Mouse (Mus musculus) embryonic facial prominence, embryonic 10.5 days (tissue): Measurements from ENCODE around the gene Fnip1. TPM values are rescaled to one million over a fixed set of nuclear protein-coding genes. Genes with fewer than 3 reads are reported as not detected.

ENCODE experiments used
- DNase-seq: peaks from one replicate; pipeline ENCODE4 v3.0.0-alpha.2; 2017; ENCODE audit warnings: low spot score
- H3K27ac ChIP-seq: fragments of 300-500 bp; sonication (generic); replicated peaks from 2 replicates; pipeline ENCODE4 v1.5.1; 2016; ENCODE audit warnings: mild to moderate bottlenecking
- H3K27me3 ChIP-seq: fragments of 300-500 bp; sonication (generic); replicated peaks from 2 replicates; pipeline ENCODE4 v1.6.1; 2016; ENCODE audit warnings: low read depth, mild to moderate bottlenecking; ENCODE audit not compliant: poor library complexity, severe bottlenecking
- H3K36me3 ChIP-seq: fragments of 300-500 bp; sonication (generic); replicated peaks from 2 replicates; pipeline ENCODE4 v1.6.1; 2016; ENCODE audit warnings: mild to moderate bottlenecking, moderate library complexity
- H3K4me1 ChIP-seq: fragments of 300-500 bp; sonication (generic); 2 replicates; pipeline ENCODE4 v1.6.1; 2016
- H3K4me3 ChIP-seq: fragments of 300-500 bp; sonication (generic); 2 replicates; pipeline ENCODE4 v1.5.1; 2016; ENCODE audit warnings: mild to moderate bottlenecking, moderate library complexity
- H3K9me3 ChIP-seq: fragments of 300-500 bp; sonication (generic); 2 replicates; pipeline ENCODE4 v1.6.1; 2016; ENCODE audit warnings: mild to moderate bottlenecking
- WGBS: fragments of 180-500 bp; shearing (Covaris S2); methylation state at CpG from one replicate; pipeline ENCODE4 v1.1.7; 2016; 5-methylcytosine and 5-hydroxymethylcytosine counted together
- polyA plus RNA-seq: library from polyadenylated mRNA; unstranded; fragments of >200 nt; fragmentation: Nextera tagmentation; extraction: Ambion mirVana; gene quantifications from 2 replicates; pipeline ENCODE4 v1.2.1, GENCODE M21; 2016

The Fnip1 gene
- polyA plus RNA-seq, 1 experiment from 2014 or later: 7.8 TPM

DNA sequence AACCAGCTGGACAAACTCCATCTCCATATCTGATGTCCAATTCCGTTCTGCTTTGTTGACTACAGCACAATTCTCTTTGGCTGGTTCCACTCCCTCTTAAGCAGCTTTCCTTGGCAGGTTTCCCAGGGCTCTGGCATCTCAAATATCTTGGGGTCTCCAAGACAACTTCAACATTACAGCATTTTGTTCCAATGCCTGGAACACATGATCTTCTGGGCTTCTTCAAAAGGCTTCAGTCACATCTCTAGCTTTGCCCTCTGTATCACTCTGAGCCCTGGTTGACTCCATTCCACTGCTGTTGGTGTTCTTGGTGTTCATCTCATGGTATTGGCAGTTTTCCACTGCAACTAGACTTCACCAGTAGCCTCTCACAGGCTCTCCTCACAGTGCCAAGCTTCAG is 92.4 kb downstream of the Fnip1 start:
- no peaks in the 10 kb centered on the region for H3K36me3 ChIP-seq
- H3K27me3 ChIP-seq: no peaks in the 10 kb centered on the region
- 96% methylated on average over 1 of the region's 1 CpGs for WGBS
- H3K9me3 ChIP-seq: no peaks in the 10 kb centered on the region
- no peaks in the 10 kb centered on the region; the same call in 1 of the 2 replicates for H3K4me1 ChIP-seq
- DNase-seq: no peak
- no peak overlapping the region for H3K27ac ChIP-seq
- H3K4me3 ChIP-seq: no peak overlapping the region

DNA sequence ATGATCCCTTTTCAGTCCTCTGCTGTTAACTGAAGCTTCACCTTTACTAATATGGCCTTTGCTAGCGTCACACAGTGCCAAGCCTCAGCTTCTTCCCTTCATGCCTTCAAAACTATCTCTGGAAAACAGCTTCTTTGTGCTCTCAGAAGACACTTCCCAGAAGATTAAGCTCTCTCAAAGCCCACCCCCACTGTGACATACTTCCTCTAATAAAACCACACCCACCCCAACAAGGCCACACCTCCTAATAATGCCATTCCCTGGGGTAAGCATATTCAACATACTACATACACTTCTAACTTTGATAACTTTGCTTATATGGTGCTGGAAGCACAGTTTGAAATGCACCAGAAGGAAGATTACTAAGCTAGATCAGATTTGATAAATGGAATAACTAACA is 92.9 kb downstream of the Fnip1 start:
- 91% methylated on average over 1 of the region's 1 CpGs for WGBS
- DNase-seq: no peak
- H3K4me1 ChIP-seq: no peaks in the 10 kb centered on the region; the same call in 1 of the 2 replicates
- no peaks in the 10 kb centered on the region for H3K27me3 ChIP-seq
- H3K27ac ChIP-seq: no peak overlapping the region
- H3K4me3 ChIP-seq: no peak overlapping the region
- no peaks in the 10 kb centered on the region for H3K9me3 ChIP-seq
- H3K36me3 ChIP-seq: no peaks in the 10 kb centered on the region

DNA sequence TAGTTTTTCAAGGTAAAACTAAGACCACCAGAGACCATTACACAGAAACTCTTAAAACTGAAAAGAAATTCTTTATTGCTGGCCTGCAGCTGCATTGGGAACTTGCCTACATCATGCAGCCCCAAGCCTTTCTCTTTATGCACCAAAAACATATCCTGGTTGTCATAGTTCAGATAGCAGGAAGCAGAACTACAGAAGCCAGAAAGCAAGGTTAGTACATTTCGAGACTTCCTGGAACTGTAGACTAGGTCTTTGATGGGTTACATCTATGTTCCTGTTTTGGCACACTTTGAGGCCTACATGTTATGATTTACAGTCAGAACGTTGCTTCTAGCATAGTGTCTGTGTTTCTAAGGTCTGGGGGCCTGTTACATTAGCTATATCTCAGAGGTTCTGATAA is 95.8 kb downstream of the Fnip1 start:
- no peak for DNase-seq
- Histone ChIP-seq H3K4me3 (no peak overlapping the region), H3K27me3 (no peaks in the 10 kb centered on the region), H3K27ac (no peak overlapping the region), H3K36me3 (no peaks in the 10 kb centered on the region), H3K4me1 (peaks cover 5% of the 10 kb centered on the region), H3K9me3 (no peaks in the 10 kb centered on the region)
- WGBS: 88% methylated on average over 2 of the region's 2 CpGs

DNA sequence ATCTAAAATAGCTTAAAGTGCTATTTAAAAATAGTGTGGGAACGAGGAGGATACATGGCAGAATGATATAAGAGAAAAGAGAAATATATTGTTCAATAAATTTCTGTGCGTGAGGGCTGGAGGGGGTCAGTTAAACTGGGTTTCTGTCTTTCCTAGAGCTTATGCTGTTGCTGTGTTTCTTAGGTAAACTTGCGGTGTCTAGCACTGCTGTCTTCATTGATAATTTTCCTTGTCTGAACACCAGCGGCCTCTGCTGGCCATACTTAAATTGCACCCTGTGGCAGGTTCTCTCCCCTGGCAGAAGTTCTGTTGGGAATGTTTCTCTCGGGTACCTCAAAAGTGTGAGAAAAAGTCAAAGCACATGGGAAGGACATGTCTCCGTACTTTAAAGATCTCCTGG is 96.9 kb downstream of the Fnip1 start:
- Histone ChIP-seq H3K27ac (no peak overlapping the region), H3K9me3 (no peaks in the 10 kb centered on the region), H3K4me3 (no peak overlapping the region), H3K4me1 (peaks cover 5% of the 10 kb centered on the region), H3K36me3 (no peaks in the 10 kb centered on the region), H3K27me3 (no peaks in the 10 kb centered on the region)
- peak; percentile 68 for DNase-seq
- 52% methylated on average over 6 of the region's 6 CpGs for WGBS

DNA sequence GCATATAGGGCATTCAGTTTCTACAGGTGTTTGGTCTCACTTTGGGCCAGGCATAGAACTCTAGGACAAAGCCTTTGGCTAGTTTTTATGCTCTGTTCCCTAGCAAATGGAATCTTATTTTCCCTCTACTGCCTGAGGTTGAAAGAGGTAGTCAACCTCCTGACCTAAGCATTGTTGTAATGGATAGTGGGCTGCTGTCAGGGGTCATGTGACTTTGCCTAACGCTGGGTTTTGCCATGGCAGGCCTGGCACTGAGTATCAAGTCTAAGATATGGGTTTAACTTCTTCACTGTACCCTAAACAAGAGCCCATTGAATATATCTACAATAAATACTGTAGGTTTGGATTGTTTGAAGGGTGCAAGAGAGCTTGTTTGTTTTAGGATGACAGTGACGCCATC is 101.0 kb downstream of the Fnip1 start:
- WGBS: 75% methylated on average over 2 of the region's 2 CpGs

DNA sequence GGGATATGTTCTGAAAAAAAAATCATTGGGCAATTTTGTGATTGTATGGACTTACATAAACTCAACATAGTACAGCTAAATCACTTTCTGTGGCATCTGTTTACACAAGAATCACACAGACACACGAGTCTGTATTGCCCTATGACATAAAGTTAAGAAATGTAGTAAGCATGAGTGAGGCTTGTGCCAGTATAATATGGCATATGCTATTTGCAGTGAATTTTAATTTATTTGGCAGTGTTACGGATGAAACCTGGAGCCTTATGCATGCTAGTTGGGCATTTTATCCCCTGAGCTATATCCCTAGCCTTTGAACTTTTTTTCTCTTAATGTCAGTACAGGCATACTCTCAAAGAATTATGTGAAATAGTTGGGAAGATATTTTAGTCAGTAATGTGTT is 101.5 kb downstream of the Fnip1 start:
- WGBS: 89% methylated on average over 2 of the region's 2 CpGs

More for the DNA sequence above, 101.0 kb downstream of the Fnip1 start:
- no peak for DNase-seq
- no peaks in the 10 kb centered on the region for H3K9me3 ChIP-seq
- H3K4me1 ChIP-seq: peaks cover 5% of the 10 kb centered on the region
- H3K4me3 ChIP-seq: no peak overlapping the region
- no peaks in the 10 kb centered on the region for H3K27me3 ChIP-seq
- no peak overlapping the region for H3K27ac ChIP-seq
- no peaks in the 10 kb centered on the region for H3K36me3 ChIP-seq

DNA sequence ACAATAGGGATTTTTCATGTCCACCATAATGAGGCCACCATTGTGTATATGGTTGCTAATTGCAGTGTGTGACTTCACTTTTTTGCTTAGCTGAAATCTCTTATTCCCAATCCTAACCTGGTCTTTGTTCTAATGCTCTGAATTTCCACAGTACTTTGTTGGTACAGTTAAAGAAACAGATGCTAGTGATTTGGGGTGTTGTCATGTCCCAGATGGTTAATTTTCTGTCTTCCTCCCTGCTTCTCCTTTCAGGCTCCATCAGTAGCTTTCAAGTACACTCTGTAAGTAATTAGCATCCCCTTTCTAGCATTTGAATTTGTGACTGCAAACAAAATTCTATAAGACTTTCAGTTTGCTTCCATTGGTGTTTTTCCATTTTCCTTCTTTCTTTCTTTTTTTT is 102.3 kb downstream of the Fnip1 start:
- Histone ChIP-seq H3K36me3 (no peaks in the 10 kb centered on the region), H3K27ac (no peak overlapping the region), H3K27me3 (no peaks in the 10 kb centered on the region), H3K4me3 (no peak overlapping the region), H3K9me3 (no peaks in the 10 kb centered on the region), H3K4me1 (peaks cover 5% of the 10 kb centered on the region)
- DNase-seq: no peak

More for the DNA sequence above, 101.5 kb downstream of the Fnip1 start:
- no peak for DNase-seq
- peaks cover 5% of the 10 kb centered on the region for H3K4me1 ChIP-seq
- no peak overlapping the region for H3K27ac ChIP-seq
- H3K36me3 ChIP-seq: no peaks in the 10 kb centered on the region
- H3K4me3 ChIP-seq: no peak overlapping the region
- H3K27me3 ChIP-seq: no peaks in the 10 kb centered on the region
- H3K9me3 ChIP-seq: no peaks in the 10 kb centered on the region

DNA sequence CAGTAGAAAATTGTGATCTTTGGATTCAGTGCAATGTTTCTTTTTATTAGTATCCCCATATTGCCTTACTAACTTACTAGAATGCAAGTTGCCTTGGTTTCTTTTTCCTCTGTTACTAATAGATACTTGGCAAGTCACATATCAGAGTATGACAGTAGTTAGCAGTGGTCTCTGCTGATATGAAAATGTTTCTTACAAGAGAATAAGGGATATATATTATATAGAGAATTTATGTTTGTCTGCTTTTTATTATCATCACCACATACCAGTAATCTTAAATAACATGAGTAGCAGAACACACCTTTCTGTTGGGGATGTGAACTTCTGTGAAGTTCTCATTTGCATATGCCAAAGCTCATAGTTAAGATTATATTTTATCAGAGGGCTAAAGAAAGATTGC is 104.4 kb downstream of the Fnip1 start:
- Histone ChIP-seq H3K27ac (no peak overlapping the region), H3K27me3 (no peaks in the 10 kb centered on the region), H3K4me3 (no peak overlapping the region), H3K36me3 (no peaks in the 10 kb centered on the region), H3K9me3 (no peaks in the 10 kb centered on the region), H3K4me1 (peaks cover 5% of the 10 kb centered on the region)
- no peak for DNase-seq

DNA sequence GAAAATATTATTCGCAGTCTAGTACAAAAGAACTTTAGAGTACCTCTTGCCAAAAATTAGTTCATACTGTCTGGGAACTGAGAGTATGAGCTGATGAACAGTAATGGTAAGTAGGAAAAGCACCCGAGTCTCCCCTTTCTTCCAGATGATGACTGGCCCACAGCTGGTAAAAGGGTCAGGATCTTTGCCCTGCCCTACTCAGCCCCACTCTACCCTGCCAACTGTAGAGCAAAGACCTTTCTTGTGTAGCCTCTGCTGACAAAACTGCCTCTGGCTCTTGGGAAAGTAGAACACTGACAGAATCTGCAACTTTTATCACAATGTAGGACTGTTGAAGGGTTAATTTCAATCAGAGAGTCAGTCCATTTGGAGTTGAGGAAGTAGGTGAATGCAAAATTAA is 117.0 kb downstream of the Fnip1 start:
- Histone ChIP-seq H3K27ac (no peak overlapping the region), H3K27me3 (no peaks in the 10 kb centered on the region), H3K9me3 (no peaks in the 10 kb centered on the region), H3K36me3 (0 out of 2 replicates have a peak, but pooled peaks cover 6% of the 10 kb centered on the region), H3K4me3 (no peak overlapping the region), H3K4me1 (no peaks in the 10 kb centered on the region)
- DNase-seq: no peak
- WGBS: 74% methylated on average over 2 of the region's 2 CpGs

DNA sequence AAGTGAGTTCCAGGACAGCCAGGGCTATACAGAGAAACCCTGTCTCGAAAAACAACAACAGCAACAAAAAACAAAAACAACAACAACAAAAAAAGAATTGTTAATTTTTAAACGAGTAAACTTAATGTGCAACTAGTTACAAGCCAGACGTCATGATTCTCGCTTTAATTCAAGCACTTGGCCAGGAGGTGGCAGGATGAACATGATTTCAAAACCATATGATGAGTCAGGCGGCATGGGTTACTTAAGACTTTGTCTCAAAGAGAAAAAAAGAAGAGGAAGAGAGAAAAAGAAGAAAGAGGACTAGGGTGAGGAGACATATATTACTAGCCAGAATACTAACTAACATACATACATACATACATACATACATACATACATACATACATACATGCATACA is 124.8 kb downstream of the Fnip1 start:
- no peak overlapping the region for H3K4me3 ChIP-seq
- peaks cover 2% of the 10 kb centered on the region; the same call in 1 of the 2 replicates for H3K36me3 ChIP-seq
- 88% methylated on average over 5 of the region's 5 CpGs for WGBS
- no peak for DNase-seq
- no peaks in the 10 kb centered on the region for H3K27me3 ChIP-seq
- H3K4me1 ChIP-seq: no peaks in the 10 kb centered on the region
- H3K9me3 ChIP-seq: no peaks in the 10 kb centered on the region
- H3K27ac ChIP-seq: no peak overlapping the region

Other genes with a start within 250 kb of the Fnip1 start
- gene Csf2, start 188.5 kb upstream of the Fnip1 start, polyA plus RNA-seq: not detected in 2 replicates
- gene Il3, start 170.9 kb upstream of the Fnip1 start, polyA plus RNA-seq: not detected in 2 replicates
- gene Acsl6, start 134.4 kb upstream of the Fnip1 start, polyA plus RNA-seq: 4.0 and 5.2 TPM in 2 replicates
- gene Meikin, start 67.5 kb upstream of the Fnip1 start, polyA plus RNA-seq: not detected in 2 replicates
- 38.7 and 39.6 TPM in 2 replicates for gene Rapgef6, start 84.6 kb downstream of the Fnip1 start, polyA plus RNA-seq